Mouse (Mus musculus) brown adipose tissue, adult 24 weeks (tissue): ENCODE measurements around the gene Helb. TPM values are rescaled to one million over a fixed set of nuclear protein-coding genes. Genes with fewer than 3 reads are reported as not detected.

Experiments used
- H3K27ac ChIP-seq: fragments of 200-500 bp; replicated peaks from 2 replicates; pipeline ENCODE4 v1.5.1; 2012; ENCODE audit warnings: low read depth, mild to moderate bottlenecking, low read length
- H3K4me1 ChIP-seq: fragments of 200-500 bp; 2 replicates; pipeline ENCODE4 v1.6.1; 2012; ENCODE audit warnings: low read length, mixed read lengths; ENCODE audit not compliant: control insufficient read depth, insufficient read depth, insufficient read length
- H3K4me3 ChIP-seq: fragments of 200-500 bp; 2 replicates; pipeline ENCODE4 v1.5.1; 2012; ENCODE audit warnings: low read depth, mild to moderate bottlenecking, low read length, moderate library complexity; ENCODE audit not compliant: insufficient read depth
- polyA plus RNA-seq: library from polyadenylated mRNA; stranded (reverse); fragments of >200 nt; gene quantifications from 2 replicates; pipeline ENCODE4 v1.2.4, GENCODE M21; 2012; ENCODE audit not compliant: missing spikeins, insufficient read depth, insufficient read length

The Helb gene
- polyA plus RNA-seq, 1 experiment: 5.5 TPM

- H3K4me1 ChIP-seq: no peaks in the 10 kb centered on the region
- no peak overlapping the region for H3K4me3 ChIP-seq
- H3K27ac ChIP-seq: no peak overlapping the region
These were observed 74.6 kb downstream of the Helb start for GRCm38 (mm10) chr10:120038194-120038593.

- Histone ChIP-seq H3K4me3 (no peak overlapping the region), H3K4me1 (no peaks in the 10 kb centered on the region), H3K27ac (no peak overlapping the region)
These were observed 77.0 kb downstream of the Helb start for GRCm38 (mm10) chr10:120035824-120036223.

- H3K4me1 ChIP-seq: no peaks in the 10 kb centered on the region
- no peak overlapping the region for H3K27ac ChIP-seq
- no peak overlapping the region for H3K4me3 ChIP-seq
These were observed 77.5 kb downstream of the Helb start for GRCm38 (mm10) chr10:120035211-120035733.

GRCm38 (mm10) chr10:120033866-120034265 is 78.9 kb downstream of the Helb start:
- Histone ChIP-seq H3K27ac (no peak overlapping the region), H3K4me1 (no peaks in the 10 kb centered on the region), H3K4me3 (no peak overlapping the region)

Other genes with a start within 250 kb of the Helb start
- 117 and 146 TPM in 2 replicates for gene Tmbim4, start 88.6 kb upstream of the Helb start, polyA plus RNA-seq
- 4.6 and 6.0 TPM in 2 replicates for gene Irak3, start 89.1 kb upstream of the Helb start, polyA plus RNA-seq
- gene Llph, start 114.1 kb upstream of the Helb start, polyA plus RNA-seq: 39.9 and 44.4 TPM in 2 replicates